ENCODE assay signal across 21 mouse cellular contexts in genomic region chr7:19166990-19167389, GRCm38 (mm10). TPM values are rescaled to one million over a fixed set of nuclear protein-coding genes. Genes with fewer than 3 reads are reported as not detected.
A peak's percentile ranks its signal among the peaks of the same experiment; 100 is the strongest.
DNase-seq lines count a peak whose midpoint lies in the region; ATAC-seq and TF ChIP-seq lines count a peak whose summit lies in the region.
"Had no signal": no experiment of that assay in that cellular context is flagged by ENCODE, and none has a peak within 500 bp of the region (broad histone marks: within the 10 kb centered on the region; RNA-seq: fewer than 3 reads in every experiment).

No protein-coding gene starts in this region.

- TF ChIP-seq EP300 in heart, adult 2 months (IDR thresholded peaks at IDR 0.05; ENCODE audit: insufficient read depth, low read depth, low read length) = no peak

- no peaks in the 10 kb centered on the region for H3K9me3 ChIP-seq in hindbrain, embryonic 14.5 days (ENCODE audit: control insufficient read depth, low read length)
- H3K9me3 ChIP-seq in hindbrain, embryonic 10.5 days = peaks cover 3% of the 10 kb centered on the region; the same call in 1 of the 2 replicates
- H3K9me3 ChIP-seq in lung, embryonic 14.5 days (ENCODE audit: low read depth, low read length) = peaks cover 3% of the 10 kb centered on the region; the same call in 1 of the 2 replicates
- H3K9me3 ChIP-seq: embryonic facial prominence, embryonic 13.5 days; forebrain, embryonic 15.5 days; hindbrain, embryonic 12.5 days; kidney, embryonic 15.5 days; limb, embryonic 12.5 days; liver, embryonic 15.5 days; stomach, embryonic 15.5 days had no signal

- no peak for ATAC-seq in hindbrain, embryonic 14.5 days (ENCODE audit: low FRiP score)
- no peak for ATAC-seq in lung, embryonic 14.5 days (ENCODE audit: insufficient read depth)
- ATAC-seq: forebrain, embryonic 15.5 days; midbrain, embryonic 16.5 days had no signal

- H3K4me2 ChIP-seq in hindbrain, embryonic 14.5 days (replicated peaks) = no peak overlapping the region
- H3K4me2 ChIP-seq in lung, embryonic 14.5 days = no peak overlapping the region
- H3K4me2 ChIP-seq: embryonic facial prominence, embryonic 13.5 days; hindbrain, embryonic 12.5 days; kidney, embryonic 15.5 days; liver, embryonic 15.5 days had no signal

- no peak overlapping the region for H3K27ac ChIP-seq in heart, adult 2 months
- no peak overlapping the region for H3K27ac ChIP-seq in hindbrain, embryonic 14.5 days
- H3K27ac ChIP-seq in hindbrain, embryonic 10.5 days = no peak overlapping the region
- no peak overlapping the region for H3K27ac ChIP-seq in lung, embryonic 14.5 days (ENCODE audit: low read depth)
- H3K27ac ChIP-seq: embryonic facial prominence, embryonic 13.5 days; hindbrain, embryonic 12.5 days; kidney, embryonic 15.5 days; limb, embryonic 12.5 days; liver, embryonic 15.5 days had no signal

- no peak for TF ChIP-seq POLR2A in heart, adult 2 months (IDR thresholded peaks at IDR 0.05; ENCODE audit: insufficient read depth, low read depth, low read length)
- no peak for TF ChIP-seq POLR2A in brain, embryonic 14.5 days (IDR thresholded peaks at IDR 0.05; ENCODE audit: borderline replicate concordance, extremely low read depth, insufficient read depth, insufficient read length, poor library complexity, severe bottlenecking)

- no peak overlapping the region for H3K9ac ChIP-seq in heart, adult 2 months (ENCODE audit: low read depth, low read length)
- H3K9ac ChIP-seq in hindbrain, embryonic 14.5 days = no peak overlapping the region
- H3K9ac ChIP-seq in lung, embryonic 14.5 days = no peak overlapping the region
- H3K9ac ChIP-seq: embryonic facial prominence, embryonic 13.5 days; kidney, embryonic 15.5 days; limb, embryonic 12.5 days; liver, embryonic 15.5 days; stomach, embryonic 15.5 days had no signal

- H3K79me2 ChIP-seq in heart, adult 2 months (replicated peaks; ENCODE audit: control insufficient read depth, insufficient read depth, low read length) = no peaks in the 10 kb centered on the region

- no peaks in the 10 kb centered on the region for H3K36me3 ChIP-seq in heart, adult 2 months (ENCODE audit: control insufficient read depth, insufficient read depth, low read length)
- H3K36me3 ChIP-seq in hindbrain, embryonic 14.5 days (replicated peaks; ENCODE audit: control insufficient read depth, insufficient read depth) = no peaks in the 10 kb centered on the region
- H3K36me3 ChIP-seq in hindbrain, embryonic 10.5 days = no peaks in the 10 kb centered on the region
- H3K36me3 ChIP-seq in lung, embryonic 14.5 days (ENCODE audit: insufficient read depth) = no peaks in the 10 kb centered on the region
- H3K36me3 ChIP-seq: embryonic facial prominence, embryonic 13.5 days; forebrain, embryonic 15.5 days; hindbrain, embryonic 12.5 days; kidney, embryonic 15.5 days; limb, embryonic 12.5 days; liver, embryonic 15.5 days; stomach, embryonic 15.5 days had no signal

- no peak for DNase-seq in heart, adult 2 months
- no peak for DNase-seq in heart, postnatal 10 days
- peak; percentile 20 for DNase-seq in hindbrain, embryonic 14.5 days (ENCODE audit: low spot score)
- no peak for DNase-seq in hindbrain, embryonic 10.5 days (ENCODE audit: low spot score)
- DNase-seq in lung, embryonic 14.5 days = no peak
- no peak for DNase-seq in lung, postnatal 4 days
- no peak for DNase-seq in brain, embryonic 14.5 days (ENCODE audit: low read depth)
- no peak for DNase-seq in urinary bladder, postnatal 4 days (ENCODE audit: low spot score in 2 of 2)
- DNase-seq: adrenal gland, adult 8-10 months; cerebellum, postnatal 14 days; right cerebral cortex, postnatal 25 days had no signal

- 0 out of 2 replicates have a peak, but pooled peaks have one; percentile 19 for TF ChIP-seq CTCF in heart, adult 2 months (IDR thresholded peaks at IDR 0.05)
- peak; percentile 28; the same call in 1 of the 2 replicates for TF ChIP-seq CTCF in lung, embryonic 14.5 days (IDR thresholded peaks at IDR 0.05; ENCODE audit: low read depth)
- TF ChIP-seq CTCF in brain, embryonic 14.5 days (IDR thresholded peaks at IDR 0.05; ENCODE audit: borderline replicate concordance, extremely low read depth, insufficient read depth, insufficient read length) = peak; percentile 16; the same call in 1 of the 2 replicates

- H3K4me3 ChIP-seq in heart, adult 2 months = no peak overlapping the region
- H3K4me3 ChIP-seq in hindbrain, embryonic 14.5 days (replicated peaks; ENCODE audit: low read length) = no peak overlapping the region
- H3K4me3 ChIP-seq in hindbrain, embryonic 10.5 days = no peak overlapping the region
- no peak overlapping the region for H3K4me3 ChIP-seq in lung, embryonic 14.5 days (ENCODE audit: low read depth, low read length)
- H3K4me3 ChIP-seq: embryonic facial prominence, embryonic 13.5 days; hindbrain, embryonic 12.5 days; kidney, embryonic 15.5 days; limb, embryonic 12.5 days; liver, embryonic 15.5 days; stomach, embryonic 15.5 days had no signal

- H3K27me3 ChIP-seq in heart, adult 2 months (ENCODE audit: control insufficient read depth, insufficient read depth, low read length) = no peaks in the 10 kb centered on the region; the same call in 1 of the 2 replicates
- H3K27me3 ChIP-seq in hindbrain, embryonic 14.5 days (ENCODE audit: control insufficient read depth, insufficient read depth, low read length) = peaks cover 29% of the 10 kb centered on the region
- peaks cover 49% of the 10 kb centered on the region for H3K27me3 ChIP-seq in hindbrain, embryonic 10.5 days (ENCODE audit: insufficient read depth, poor library complexity, severe bottlenecking)
- H3K27me3 ChIP-seq in lung, embryonic 14.5 days (ENCODE audit: insufficient read depth, low read length) = peaks cover 7% of the 10 kb centered on the region; the same call in 1 of the 2 replicates

- intact Hi-C loops in heart, adult 2 months (cut with DNase I) = no loop called here
- intact Hi-C loops in heart, postnatal 10 days (cut with DNase I) = no loop called here

- WGBS in heart, adult 2 months = 70% methylated on average over 3 of the region's 3 CpGs
- WGBS in hindbrain, embryonic 14.5 days = 94% methylated on average over 3 of the region's 3 CpGs
- 93% methylated on average over 3 of the region's 3 CpGs for WGBS in hindbrain, embryonic 10.5 days
- 78% methylated on average over 3 of the region's 3 CpGs for WGBS in lung, embryonic 14.5 days

- peaks cover 8% of the 10 kb centered on the region for H3K4me1 ChIP-seq in heart, adult 2 months (ENCODE audit: control insufficient read depth, insufficient read depth, low read length)
- H3K4me1 ChIP-seq in hindbrain, embryonic 14.5 days (replicated peaks; ENCODE audit: control insufficient read depth, insufficient read depth, low read length) = peaks cover 20% of the 10 kb centered on the region
- H3K4me1 ChIP-seq in hindbrain, embryonic 10.5 days (replicated peaks) = peaks cover 42% of the 10 kb centered on the region
- H3K4me1 ChIP-seq in lung, embryonic 14.5 days (ENCODE audit: insufficient read depth) = peaks cover 5% of the 10 kb centered on the region

RNA-seq across cellular contexts. Expression of gene Gipr, which starts 1.1 kb away (rescaled TPM):
- total RNA-seq in heart, adult 2 months (2021) = under 1 TPM in 1 of 2 experiments, not detected in 1; 0.16 TPM
- polyA plus RNA-seq in heart, adult 2 months (2012; rRNA removed) = 2.5 and 3.0 TPM in 2 replicates
- under 1 TPM; 0.50 to 0.69 TPM for total RNA-seq in heart, postnatal 10 days (2021)
- polyA plus RNA-seq in hindbrain, embryonic 14.5 days (2014; fragmentation: Nextera tagmentation; extraction: Ambion mirVana) = 0.62 and 1.1 TPM in 2 replicates
- 0.95 and 1.3 TPM in 2 replicates for polyA plus RNA-seq in hindbrain, embryonic 10.5 days (2016; fragmentation: Nextera tagmentation; extraction: Ambion mirVana)
- polyA plus RNA-seq in lung, embryonic 14.5 days (2014; fragmentation: Nextera tagmentation; extraction: Ambion mirVana) = 0.26 and 0.85 TPM in 2 replicates
- 9.6 and 24.5 TPM in 2 replicates for polyA plus RNA-seq in brain, embryonic 14.5 days (2012; rRNA removed)
- total RNA-seq: megakaryocyte-erythroid progenitor cell, adult 5-6 weeks; neutrophil, adult 5-6 weeks had no signal

RNA-seq across cellular contexts. Expression of gene Eml2, which starts 9.2 kb away (rescaled TPM):
- total RNA-seq in heart, adult 2 months (2021) = 10 to 100 TPM; 35.6 to 38.7 TPM
- polyA plus RNA-seq in heart, adult 2 months (2012; rRNA removed) = 37.3 and 38.8 TPM in 2 replicates
- 10 to 100 TPM; 47.8 to 56.5 TPM for total RNA-seq in heart, postnatal 10 days (2021)
- 3.4 and 3.6 TPM in 2 replicates for polyA plus RNA-seq in hindbrain, embryonic 14.5 days (2014; fragmentation: Nextera tagmentation; extraction: Ambion mirVana)
- 2.8 and 4.9 TPM in 2 replicates for polyA plus RNA-seq in hindbrain, embryonic 10.5 days (2016; fragmentation: Nextera tagmentation; extraction: Ambion mirVana)
- polyA plus RNA-seq in lung, embryonic 14.5 days (2014; fragmentation: Nextera tagmentation; extraction: Ambion mirVana) = 2.6 and 2.7 TPM in 2 replicates
- 42.4 and 48.3 TPM in 2 replicates for polyA plus RNA-seq in brain, embryonic 14.5 days (2012; rRNA removed)

RNA-seq across cellular contexts. Expression of gene Snrpd2, which starts 17.5 kb away (rescaled TPM):
- 10 to 100 TPM; 58.7 to 68.7 TPM for total RNA-seq in heart, adult 2 months (2021)
- polyA plus RNA-seq in heart, adult 2 months (2012; rRNA removed) = 28.6 and 34.7 TPM in 2 replicates
- 10 to 100 TPM; 77.1 to 81.0 TPM for total RNA-seq in heart, postnatal 10 days (2021)
- 104 and 110 TPM in 2 replicates for polyA plus RNA-seq in hindbrain, embryonic 14.5 days (2014; fragmentation: Nextera tagmentation; extraction: Ambion mirVana)
- polyA plus RNA-seq in hindbrain, embryonic 10.5 days (2016; fragmentation: Nextera tagmentation; extraction: Ambion mirVana) = 184 TPM in 2 replicates
- polyA plus RNA-seq in lung, embryonic 14.5 days (2014; fragmentation: Nextera tagmentation; extraction: Ambion mirVana) = 158 and 161 TPM in 2 replicates
- 95.5 and 107 TPM in 2 replicates for polyA plus RNA-seq in brain, embryonic 14.5 days (2012; rRNA removed)

RNA-seq across cellular contexts. Expression of gene Qpctl, which starts 17.9 kb away (rescaled TPM):
- total RNA-seq in heart, adult 2 months (2021) = 1 to 10 TPM; 3.8 to 4.6 TPM
- 5.3 and 6.3 TPM in 2 replicates for polyA plus RNA-seq in heart, adult 2 months (2012; rRNA removed)
- total RNA-seq in heart, postnatal 10 days (2021) = 1 to 10 TPM; 6.4 to 8.2 TPM
- 19.1 and 20.3 TPM in 2 replicates for polyA plus RNA-seq in hindbrain, embryonic 14.5 days (2014; fragmentation: Nextera tagmentation; extraction: Ambion mirVana)
- polyA plus RNA-seq in hindbrain, embryonic 10.5 days (2016; fragmentation: Nextera tagmentation; extraction: Ambion mirVana) = 16.7 and 22.1 TPM in 2 replicates
- 12.5 and 13.1 TPM in 2 replicates for polyA plus RNA-seq in lung, embryonic 14.5 days (2014; fragmentation: Nextera tagmentation; extraction: Ambion mirVana)
- polyA plus RNA-seq in brain, embryonic 14.5 days (2012; rRNA removed) = 18.3 and 20.8 TPM in 2 replicates

RNA-seq across cellular contexts. Expression of gene Gpr4, which starts 45.3 kb away (rescaled TPM):
- total RNA-seq in heart, adult 2 months (2021) = 1 to 10 TPM; 6.8 to 7.2 TPM
- 17.1 and 22.0 TPM in 2 replicates for polyA plus RNA-seq in heart, adult 2 months (2012; rRNA removed)
- total RNA-seq in heart, postnatal 10 days (2021) = 10 to 100 TPM; 11.4 to 11.8 TPM
- polyA plus RNA-seq in hindbrain, embryonic 14.5 days (2014; fragmentation: Nextera tagmentation; extraction: Ambion mirVana) = 3.1 and 3.2 TPM in 2 replicates
- polyA plus RNA-seq in hindbrain, embryonic 10.5 days (2016; fragmentation: Nextera tagmentation; extraction: Ambion mirVana) = 1.8 and 2.9 TPM in 2 replicates
- polyA plus RNA-seq in lung, embryonic 14.5 days (2014; fragmentation: Nextera tagmentation; extraction: Ambion mirVana) = 1.6 and 2.2 TPM in 2 replicates
- polyA plus RNA-seq in brain, embryonic 14.5 days (2012; rRNA removed) = 4.7 and 5.3 TPM in 2 replicates
- total RNA-seq: megakaryocyte-erythroid progenitor cell, adult 5-6 weeks; neutrophil, adult 5-6 weeks had no signal
